Mouse (Mus musculus) lung, adult 2 months (tissue): ENCODE measurements around the gene Gemin7.

ENCODE experiments used
- CTCF ChIP-seq: fragments of 200-500 bp; IDR thresholded peaks from 2 replicates; pipeline ENCODE4 v1.5.1; 2011; ENCODE audit warnings: mild to moderate bottlenecking, low read length, control low read depth; ENCODE audit not compliant: insufficient read depth
- POLR2A ChIP-seq: fragments of 200-500 bp; IDR thresholded peaks from 2 replicates; pipeline ENCODE4 v1.6.1; 2011; ENCODE audit warnings: low read depth, mild to moderate bottlenecking, control low read depth, low read length, borderline replicate concordance; ENCODE audit errors: extremely low read depth

DNA sequence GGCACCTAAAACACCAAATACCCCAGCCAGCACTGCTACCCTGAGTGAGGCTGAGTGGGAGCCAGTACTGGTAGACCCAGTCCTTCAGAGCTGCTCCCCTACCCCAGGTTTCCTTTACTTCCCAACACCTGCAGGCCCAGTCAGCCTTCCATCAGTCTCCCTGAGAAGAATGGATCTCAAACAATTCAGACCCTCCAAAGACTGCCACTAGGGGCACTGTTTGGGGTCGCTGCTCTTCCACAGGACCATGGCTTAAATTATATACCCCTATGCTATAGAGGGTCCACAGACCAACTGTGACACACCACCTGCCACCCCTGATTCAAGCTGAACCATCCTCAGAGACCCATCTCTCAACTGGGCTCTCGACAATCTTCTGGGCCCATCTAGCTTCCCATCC, 18.4 kb downstream of the Gemin7 start:
- TF ChIP-seq POLR2A, result no peak
- peak; percentile 31; the same call in 1 of the 2 replicates for TF ChIP-seq CTCF
